Mouse (Mus musculus) C2C12 (cell line): ENCODE measurements at regions not wholly inside any gene's neighbourhood (a gene's known extent, or its start where the extent isn't known, plus 50 kb on each side); places are given as distances from the start of the nearest gene placed in this dataset.

Experiments
- CEBPB ChIP-seq: IDR thresholded peaks from one replicate; pipeline ENCODE4 v1.6.1; 2011; ENCODE audit warnings: low read depth, mild to moderate bottlenecking, control low read depth, moderate library complexity
- CTCF ChIP-seq: IDR thresholded peaks from one replicate; pipeline ENCODE4 v1.5.1; 2011; ENCODE audit not compliant: control insufficient read depth, insufficient read depth, insufficient read length
- FOSL1 ChIP-seq: IDR thresholded peaks from one replicate; pipeline ENCODE4 v1.8.0; 2011; ENCODE audit warnings: mild to moderate bottlenecking, low read length; ENCODE audit not compliant: poor library complexity, insufficient read depth, severe bottlenecking
- MAX ChIP-seq: IDR thresholded peaks from one replicate; pipeline ENCODE4 v1.6.1; 2011; ENCODE audit warnings: mild to moderate bottlenecking, control low read depth
- MYOD1 ChIP-seq: IDR thresholded peaks from one replicate; pipeline ENCODE4 v1.6.1; 2011; ENCODE audit warnings: low read depth; ENCODE audit not compliant: control insufficient read depth, insufficient read length
- USF1 ChIP-seq: IDR thresholded peaks from one replicate; pipeline ENCODE4 v1.6.1; 2011; ENCODE audit warnings: low read depth, mild to moderate bottlenecking, control low read depth, moderate library complexity

- TF ChIP-seq USF1 (no peak), MAX (no peak), CTCF (no peak), CEBPB (no peak), MYOD1 (no peak), FOSL1 (peak; percentile 60)
Measured at GRCm38 (mm10) chr10:17549711-17550637, 173.0 kb upstream of the Cited2 start.
